Mouse (Mus musculus) liver, embryonic 12.5 days (tissue): ENCODE measurements at regions not wholly inside any gene's neighbourhood (a gene's known extent, or its start where the extent isn't known, plus 50 kb on each side); places are given as distances from the start of the nearest gene placed in this dataset.

ENCODE experiments used
- ATAC-seq: fragments of 200-750 bp; cut with Nextera tagmentation; 2 replicates; pipeline ENCODE4 v1.8.0; 2017; ENCODE audit warnings: moderate number of reproducible peaks, mild to moderate bottlenecking, moderate library complexity
- H3K27ac ChIP-seq: fragments of 300-500 bp; sonication (generic); 2 replicates; pipeline ENCODE4 v1.5.1; 2016; ENCODE audit warnings: mild to moderate bottlenecking
- H3K27me3 ChIP-seq: fragments of 300-500 bp; sonication (generic); replicated peaks from 2 replicates; pipeline ENCODE4 v1.6.1; 2016; ENCODE audit warnings: mild to moderate bottlenecking, moderate library complexity
- H3K36me3 ChIP-seq: fragments of 300-500 bp; sonication (generic); 2 replicates; pipeline ENCODE4 v1.6.1; 2016; ENCODE audit warnings: mild to moderate bottlenecking, moderate library complexity
- H3K4me1 ChIP-seq: fragments of 300-500 bp; sonication (generic); 2 replicates; pipeline ENCODE4 v1.6.1; 2016
- H3K4me2 ChIP-seq: fragments of 300-500 bp; sonication (generic); 2 replicates; pipeline ENCODE4 v1.6.1; 2016; ENCODE audit warnings: mild to moderate bottlenecking, moderate library complexity
- H3K4me3 ChIP-seq: fragments of 300-500 bp; sonication (generic); 2 replicates; pipeline ENCODE4 v1.5.1; 2016; ENCODE audit warnings: mild to moderate bottlenecking, moderate library complexity
- H3K9ac ChIP-seq: fragments of 300-500 bp; sonication (generic); 2 replicates; pipeline ENCODE4 v1.6.1; 2016; ENCODE audit warnings: mild to moderate bottlenecking, moderate library complexity
- H3K9me3 ChIP-seq: fragments of 300-500 bp; sonication (generic); replicated peaks from 2 replicates; pipeline ENCODE4 v1.6.1; 2016; ENCODE audit warnings: mild to moderate bottlenecking, moderate library complexity
- WGBS: fragments of 180-500 bp; shearing (Covaris S2); methylation state at CpG from one replicate; pipeline ENCODE4 v1.1.7; 2016; ENCODE audit not compliant: insufficient replicate concordance; 5-methylcytosine and 5-hydroxymethylcytosine counted together

DNA sequence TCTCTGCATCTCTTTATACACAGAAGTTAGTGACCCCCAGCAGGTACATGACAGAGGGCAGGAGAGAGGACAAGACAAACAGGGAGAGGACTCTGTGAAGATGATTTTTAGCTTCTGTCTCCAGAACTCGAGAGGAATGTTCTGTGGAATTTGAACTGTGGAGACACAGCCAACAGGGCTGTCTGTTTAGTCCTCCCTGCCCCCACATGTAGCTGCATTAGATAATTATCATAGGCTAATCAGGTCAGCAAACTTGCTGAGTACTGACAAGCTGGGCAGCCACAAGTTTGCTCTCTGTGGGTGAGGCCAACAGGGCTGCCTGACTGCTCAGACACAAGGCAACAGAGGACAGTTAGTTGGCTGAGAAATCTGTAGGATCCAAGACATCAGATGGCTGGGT lies 329.0 kb upstream of the Zfp462 start:
- Histone ChIP-seq H3K4me1 (no peaks in the 10 kb centered on the region), H3K4me3 (no peak overlapping the region), H3K27ac (no peak overlapping the region), H3K9me3 (no peaks in the 10 kb centered on the region), H3K27me3 (no peaks in the 10 kb centered on the region), H3K36me3 (no peaks in the 10 kb centered on the region), H3K9ac (no peak overlapping the region), H3K4me2 (no peak overlapping the region)
- no peak for ATAC-seq
- WGBS = 25% methylated on average over 1 of the region's 1 CpGs

DNA sequence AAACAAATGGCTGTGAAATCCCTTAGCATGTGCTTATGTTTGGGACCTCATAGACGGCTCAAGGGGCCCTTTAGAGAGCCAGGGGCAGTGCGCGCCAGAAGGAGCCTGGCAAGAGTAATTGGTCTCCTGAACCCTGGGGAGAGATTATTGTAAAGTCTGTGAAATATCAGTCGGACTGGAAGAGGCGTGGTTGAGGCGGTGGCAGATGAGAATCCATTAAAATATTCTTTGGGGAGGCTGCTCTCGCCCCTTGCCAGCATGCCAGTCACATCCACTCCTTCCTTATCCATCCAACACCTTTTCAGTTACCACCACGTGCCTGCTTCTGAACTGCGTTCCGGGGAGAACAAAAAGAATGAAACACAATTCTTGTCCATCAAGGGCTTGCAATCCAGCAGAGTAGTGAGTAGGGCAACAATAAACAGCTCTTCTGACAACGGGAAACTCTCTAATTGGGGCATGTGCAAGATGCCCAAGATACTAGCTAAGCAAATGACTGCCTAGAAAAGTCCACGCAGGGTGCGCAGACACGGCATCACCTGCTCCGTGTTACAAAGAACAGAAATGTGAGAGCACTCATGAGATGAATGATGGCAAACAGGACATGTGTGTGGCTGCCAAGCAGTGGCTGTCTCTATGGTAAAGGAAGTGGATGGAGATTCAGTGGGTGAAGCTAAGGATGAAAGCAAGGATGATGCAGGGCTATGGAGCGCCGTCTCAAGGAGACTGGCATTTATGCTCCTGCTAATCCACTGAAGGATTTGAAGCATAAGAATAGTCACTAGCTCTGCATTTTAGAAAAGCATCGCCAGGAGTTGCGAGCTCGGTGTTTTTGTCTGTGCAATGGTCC lies 320.6 kb upstream of the Zfp462 start:
- H3K27me3 ChIP-seq = no peaks in the 10 kb centered on the region
- H3K27ac ChIP-seq = no peak overlapping the region
- H3K9me3 ChIP-seq = no peaks in the 10 kb centered on the region; the same call in 1 of the 2 replicates
- H3K36me3 ChIP-seq = no peaks in the 10 kb centered on the region
- 74% methylated on average over 20 of the region's 20 CpGs for whole genome bisulfite sequencing
- no peak overlapping the region for H3K4me2 ChIP-seq
- H3K4me3 ChIP-seq = no peak overlapping the region
- H3K9ac ChIP-seq = no peak overlapping the region
- no peaks in the 10 kb centered on the region for H3K4me1 ChIP-seq
- ATAC-seq = no peak

DNA sequence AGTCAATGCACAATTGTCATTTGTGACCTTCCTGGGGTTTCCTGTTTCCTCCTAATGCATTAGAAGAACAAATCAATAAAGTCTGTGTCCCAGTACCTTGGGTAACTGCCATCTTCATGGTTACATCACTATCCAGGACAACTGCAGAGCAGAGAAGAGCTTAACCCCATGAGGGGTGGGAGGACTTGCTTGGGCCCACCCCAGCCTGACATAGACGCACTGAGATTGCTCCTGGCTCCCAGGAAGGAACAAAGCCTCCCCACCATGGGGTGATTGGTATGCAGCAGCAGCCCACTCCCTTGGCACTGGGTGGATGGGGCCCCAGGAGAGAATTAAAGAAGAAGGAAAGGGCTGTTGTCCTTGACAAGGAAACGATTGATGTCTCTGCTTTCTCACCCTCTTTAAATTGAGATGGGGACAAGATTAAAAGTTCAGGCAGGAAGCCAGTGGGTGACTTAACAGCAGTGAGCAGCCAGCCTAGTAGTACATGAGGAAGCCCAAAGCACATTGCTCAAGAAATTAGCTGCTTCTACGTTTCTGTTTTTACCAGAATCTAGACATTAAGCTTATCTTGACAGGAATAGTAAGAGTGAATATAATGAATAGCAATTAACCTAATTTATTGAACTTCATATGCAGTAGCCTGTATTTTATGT lies 307.7 kb upstream of the Zfp462 start:
- Histone ChIP-seq H3K4me3 (no peak overlapping the region), H3K27ac (no peak overlapping the region), H3K27me3 (no peaks in the 10 kb centered on the region), H3K4me1 (no peaks in the 10 kb centered on the region), H3K9me3 (no peaks in the 10 kb centered on the region), H3K36me3 (no peaks in the 10 kb centered on the region), H3K9ac (no peak overlapping the region), H3K4me2 (no peak overlapping the region)
- no peak for ATAC-seq
- WGBS = 26% methylated on average over 3 of the region's 3 CpGs

DNA sequence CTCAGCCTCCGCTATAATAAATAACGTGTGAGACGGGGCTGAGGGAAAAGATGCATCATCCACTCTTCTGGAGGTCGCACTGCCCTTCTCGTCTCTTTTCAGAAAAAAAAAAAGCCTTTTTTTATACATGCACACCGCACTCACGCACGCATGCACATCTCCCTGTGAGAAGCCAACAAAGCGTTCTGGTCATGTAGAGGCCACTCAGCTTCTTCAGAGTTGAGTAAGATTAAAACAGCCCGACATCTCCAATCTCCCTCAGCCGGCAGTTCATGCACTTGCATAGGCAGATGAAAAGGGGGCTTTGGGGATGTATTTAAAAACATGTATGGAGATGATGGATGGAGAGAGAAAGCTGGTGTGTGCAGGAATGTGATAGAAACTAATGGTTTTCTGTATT lies 298.8 kb upstream of the Zfp462 start:
- no peaks in the 10 kb centered on the region for H3K9me3 ChIP-seq
- no peak for ATAC-seq
- no peaks in the 10 kb centered on the region for H3K27me3 ChIP-seq
- H3K4me3 ChIP-seq = no peak overlapping the region
- H3K4me2 ChIP-seq = no peak overlapping the region
- 77% methylated on average over 11 of the region's 11 CpGs for WGBS
- H3K9ac ChIP-seq = no peak overlapping the region
- no peak overlapping the region for H3K27ac ChIP-seq
- H3K36me3 ChIP-seq = no peaks in the 10 kb centered on the region
- no peaks in the 10 kb centered on the region for H3K4me1 ChIP-seq

DNA sequence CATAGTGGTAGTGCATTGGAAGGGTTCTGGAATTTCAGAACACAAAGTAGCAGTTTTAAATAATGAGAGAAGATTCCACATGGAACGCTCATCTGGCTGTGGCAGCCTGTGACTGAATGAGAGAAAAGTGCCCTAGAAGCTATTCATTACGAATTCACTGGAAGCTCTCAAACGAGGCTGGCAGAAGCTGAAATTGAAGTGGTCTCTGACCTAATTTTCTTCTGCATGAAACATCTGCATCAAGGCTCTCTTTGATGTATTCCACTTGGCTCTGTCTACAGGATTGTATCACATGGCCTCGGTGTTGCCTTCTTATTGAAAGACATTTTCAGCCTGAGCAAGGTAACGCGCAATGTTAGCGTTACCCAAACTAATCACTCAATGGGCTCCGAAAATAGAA lies 298.4 kb upstream of the Zfp462 start:
- Histone ChIP-seq H3K4me3 (no peak overlapping the region), H3K4me2 (no peak overlapping the region), H3K9me3 (no peaks in the 10 kb centered on the region), H3K36me3 (no peaks in the 10 kb centered on the region), H3K9ac (no peak overlapping the region), H3K4me1 (no peaks in the 10 kb centered on the region), H3K27ac (no peak overlapping the region), H3K27me3 (no peaks in the 10 kb centered on the region)
- ATAC-seq = no peak
- 77% methylated on average over 8 of the region's 8 CpGs for WGBS

DNA sequence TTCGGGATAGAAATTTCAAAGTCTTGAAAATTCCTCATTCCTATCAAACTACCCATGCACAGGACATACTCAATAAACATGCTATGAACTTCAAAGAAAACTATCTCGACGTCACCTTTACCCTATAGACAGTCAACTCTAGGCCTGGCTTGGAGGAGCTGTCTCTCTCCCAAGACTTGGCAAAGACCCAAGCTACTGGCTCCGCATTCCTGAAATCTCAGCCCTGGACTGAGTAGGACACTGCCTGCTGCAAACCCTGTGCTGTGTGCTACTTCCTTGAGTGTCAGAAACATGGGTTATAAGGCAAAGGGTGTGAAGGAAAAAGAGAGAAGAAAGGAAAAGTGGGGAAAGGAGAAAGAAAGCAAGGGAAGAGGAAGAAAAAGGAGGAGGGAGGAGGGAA lies 296.6 kb upstream of the Zfp462 start:
- WGBS = 74% methylated on average over 4 of the region's 4 CpGs
- Histone ChIP-seq H3K9me3 (no peaks in the 10 kb centered on the region), H3K36me3 (no peaks in the 10 kb centered on the region), H3K4me3 (no peak overlapping the region), H3K27me3 (no peaks in the 10 kb centered on the region), H3K4me2 (no peak overlapping the region), H3K27ac (no peak overlapping the region), H3K4me1 (no peaks in the 10 kb centered on the region), H3K9ac (no peak overlapping the region)
- no peak for ATAC-seq

DNA sequence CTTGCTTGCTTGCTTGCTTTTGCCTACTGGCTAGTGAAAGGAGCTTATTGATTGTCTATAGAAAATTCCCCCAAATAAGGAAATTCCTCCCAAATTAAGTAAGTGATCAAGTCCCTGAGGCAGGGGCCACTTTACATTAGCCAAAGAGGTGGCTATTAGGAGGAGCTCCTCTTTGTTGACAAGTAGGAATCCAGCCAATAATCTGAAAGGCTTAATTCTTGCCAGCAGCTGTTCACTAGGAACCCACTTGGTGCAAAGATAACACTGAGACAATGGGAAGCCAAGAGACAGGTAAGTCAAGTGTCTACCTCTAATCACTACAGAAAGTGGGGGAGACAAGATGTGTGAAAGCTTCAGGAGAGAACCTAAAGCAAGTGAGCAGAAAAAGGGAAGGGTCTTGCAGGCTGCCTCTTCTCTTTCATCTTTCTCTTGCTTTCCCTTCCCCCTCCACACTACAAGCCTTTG lies 293.2 kb upstream of the Zfp462 start:
- Histone ChIP-seq H3K27ac (no peak overlapping the region), H3K4me1 (no peaks in the 10 kb centered on the region), H3K27me3 (no peaks in the 10 kb centered on the region), H3K36me3 (no peaks in the 10 kb centered on the region), H3K4me3 (no peak overlapping the region), H3K9me3 (no peaks in the 10 kb centered on the region), H3K4me2 (no peak overlapping the region), H3K9ac (no peak overlapping the region)
- ATAC-seq = no peak

DNA sequence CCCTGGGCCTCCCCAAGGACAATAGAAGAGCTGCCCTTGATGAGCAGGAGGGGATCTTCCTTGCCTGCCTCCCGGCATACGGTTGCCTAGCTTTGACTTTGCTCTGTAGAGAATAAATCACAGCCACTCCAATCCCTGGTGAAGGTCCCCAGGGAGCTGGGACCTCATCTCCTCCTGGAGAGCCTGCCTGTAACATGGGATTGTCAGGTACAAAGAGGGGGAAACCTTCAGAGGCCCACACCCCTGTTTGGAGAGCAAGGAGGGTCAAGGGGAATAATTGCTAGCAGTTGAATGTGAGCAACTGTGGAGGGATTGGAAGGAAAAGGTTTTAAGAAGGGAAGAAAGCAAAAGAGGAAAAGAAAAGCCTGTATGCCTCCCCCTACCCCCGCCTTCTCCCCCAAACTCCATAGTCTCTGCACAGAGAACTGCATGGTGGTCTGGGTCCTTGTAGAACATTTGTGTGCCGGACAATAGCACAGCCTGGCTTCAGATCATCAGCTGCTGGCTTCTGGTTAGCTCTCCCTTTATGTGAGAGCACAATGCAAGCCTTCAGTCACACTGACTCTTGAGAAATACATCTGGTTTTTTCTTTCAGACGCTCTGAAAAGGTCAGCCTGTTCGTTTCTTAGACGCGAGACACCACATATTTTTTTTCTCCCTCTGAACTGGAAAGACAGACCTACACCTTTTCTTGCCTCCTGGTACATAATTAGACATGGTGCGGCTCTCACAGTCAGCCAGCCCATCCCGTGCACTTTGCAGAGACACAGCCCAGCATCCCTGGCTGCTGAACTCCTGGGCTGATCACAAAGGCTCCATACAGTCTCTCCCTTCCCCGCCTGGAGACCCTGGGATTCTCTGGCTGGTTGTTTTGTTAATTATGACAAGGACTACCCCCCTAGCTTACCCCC lies 292.5 kb upstream of the Zfp462 start:
- H3K4me1 ChIP-seq = no peaks in the 10 kb centered on the region
- H3K9me3 ChIP-seq = no peaks in the 10 kb centered on the region
- 70% methylated on average over 11 of the region's 11 CpGs for WGBS
- H3K9ac ChIP-seq = no peak overlapping the region
- H3K27me3 ChIP-seq = no peaks in the 10 kb centered on the region
- no peak overlapping the region for H3K4me3 ChIP-seq
- H3K36me3 ChIP-seq = no peaks in the 10 kb centered on the region
- H3K4me2 ChIP-seq = no peak overlapping the region
- no peak for ATAC-seq
- H3K27ac ChIP-seq = no peak overlapping the region

DNA sequence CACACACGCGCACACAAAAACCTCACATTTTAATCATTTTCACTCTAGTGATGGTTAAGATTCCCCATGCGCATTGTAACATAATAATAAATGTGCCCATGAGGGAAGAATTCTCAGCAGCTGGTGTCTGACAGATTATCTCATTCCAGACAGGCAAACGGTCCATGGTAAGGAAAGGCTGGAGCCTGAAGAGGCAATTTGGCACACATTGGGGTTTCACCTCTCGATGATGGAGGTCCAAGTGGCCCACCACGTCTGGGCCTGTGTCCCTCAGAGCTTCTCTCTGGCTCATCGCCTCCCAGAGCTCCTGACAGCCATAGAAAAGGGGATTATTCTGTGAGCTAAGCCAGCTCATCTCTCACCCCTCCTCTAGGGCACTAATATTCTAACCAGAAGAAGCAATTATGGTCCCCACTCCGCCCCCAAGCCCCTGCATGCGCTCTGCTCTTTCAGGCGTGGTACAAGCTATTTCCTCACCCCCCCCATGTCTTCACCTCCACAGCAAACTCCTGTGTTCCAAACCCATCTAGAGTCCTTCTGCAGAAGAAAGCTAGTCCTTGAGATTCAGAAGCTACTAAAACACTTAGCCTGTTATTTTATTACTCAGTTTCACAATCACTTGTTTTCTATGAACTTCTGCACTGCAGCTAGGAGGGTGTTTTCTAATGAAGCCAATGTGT lies 291.6 kb upstream of the Zfp462 start:
- WGBS = 73% methylated on average over 10 of the region's 10 CpGs
- no peak overlapping the region for H3K4me2 ChIP-seq
- H3K9ac ChIP-seq = no peak overlapping the region
- H3K36me3 ChIP-seq = no peaks in the 10 kb centered on the region
- no peak for ATAC-seq
- H3K27me3 ChIP-seq = no peaks in the 10 kb centered on the region
- H3K4me3 ChIP-seq = no peak overlapping the region
- H3K27ac ChIP-seq = no peak overlapping the region
- no peaks in the 10 kb centered on the region for H3K9me3 ChIP-seq
- no peaks in the 10 kb centered on the region for H3K4me1 ChIP-seq
